Comparison of ENCODE assay signal across 26 mouse cellular contexts in the genomic region with DNA sequence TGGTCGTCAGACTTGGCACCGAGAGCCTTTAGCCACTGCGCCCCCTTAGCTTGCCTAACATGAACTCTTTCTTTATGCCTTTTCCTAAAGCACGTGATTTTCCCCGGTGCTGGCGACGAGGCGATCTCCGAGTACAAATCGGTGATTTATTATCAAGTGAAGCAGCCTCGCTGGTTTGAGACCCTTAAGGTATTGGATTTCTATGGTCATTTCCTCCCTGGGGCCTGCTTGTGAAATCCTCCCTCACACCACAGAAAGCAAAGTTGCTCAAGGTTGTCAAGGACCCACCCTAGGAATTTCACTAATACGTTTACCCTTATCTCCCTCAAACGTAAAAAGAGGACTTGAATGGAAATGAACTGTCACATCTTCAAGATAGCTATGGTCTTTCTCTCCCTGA.
DNase-seq lines count a peak whose midpoint lies in the region; ATAC-seq and TF ChIP-seq lines count a peak whose summit lies in the region.
"Had no signal": no experiment of that assay in that cellular context is flagged by ENCODE, and none has a peak within 500 bp of the region (broad histone marks: within the 10 kb centered on the region; RNA-seq: fewer than 3 reads in every experiment).

No protein-coding gene starts in this region.

- no peaks in the 10 kb centered on the region for H3K27me3 ChIP-seq in kidney, embryonic 14.5 days (ENCODE audit: control insufficient read depth, insufficient read depth, low read length)
- no peaks in the 10 kb centered on the region for H3K27me3 ChIP-seq in kidney, adult 2 months (replicated peaks; ENCODE audit: control insufficient read depth, insufficient read depth, low read length)
- no peaks in the 10 kb centered on the region for H3K27me3 ChIP-seq in kidney, postnatal 0 days (ENCODE audit: insufficient read depth, low read length)
- H3K27me3 ChIP-seq: embryonic facial prominence, embryonic 13.5 days; forebrain, embryonic 12.5 days; forebrain, embryonic 15.5 days; heart, embryonic 13.5 days had no signal

- peaks cover 3% of the 10 kb centered on the region; the same call in 1 of the 2 replicates for H3K4me1 ChIP-seq in kidney, embryonic 14.5 days (ENCODE audit: control insufficient read depth, insufficient read depth, low read length)
- H3K4me1 ChIP-seq in kidney, adult 2 months (ENCODE audit: control insufficient read depth, insufficient read depth, low read length) = no peaks in the 10 kb centered on the region
- H3K4me1 ChIP-seq in kidney, postnatal 0 days (replicated peaks; ENCODE audit: insufficient read depth, low read length) = no peaks in the 10 kb centered on the region
- H3K4me1 ChIP-seq: embryonic facial prominence, embryonic 10.5 days; embryonic facial prominence, embryonic 13.5 days; forebrain, embryonic 12.5 days; forebrain, embryonic 15.5 days; heart, embryonic 10.5 days; heart, embryonic 13.5 days had no signal

- no peak overlapping the region for H3K27ac ChIP-seq in kidney, embryonic 14.5 days (ENCODE audit: low read depth, low read length)
- H3K27ac ChIP-seq in kidney, adult 2 months (ENCODE audit: insufficient read depth, low read depth, low read length) = no peak overlapping the region
- H3K27ac ChIP-seq in kidney, postnatal 0 days = no peak overlapping the region
- H3K27ac ChIP-seq: embryonic facial prominence, embryonic 10.5 days; embryonic facial prominence, embryonic 13.5 days; forebrain, embryonic 12.5 days; forebrain, embryonic 15.5 days; heart, embryonic 10.5 days; heart, embryonic 13.5 days; hindbrain, embryonic 14.5 days; hindbrain, postnatal 0 days had no signal

- no peak for TF ChIP-seq POLR2A in kidney, adult 2 months (IDR thresholded peaks at IDR 0.05; ENCODE audit: low read depth, low read length)

- no peak overlapping the region for H3K4me3 ChIP-seq in kidney, embryonic 14.5 days (ENCODE audit: low read length)
- no peak overlapping the region for H3K4me3 ChIP-seq in kidney, adult 2 months (ENCODE audit: insufficient read depth, low read depth, low read length)
- H3K4me3 ChIP-seq in kidney, postnatal 0 days (replicated peaks; ENCODE audit: low read depth, low read length) = no peak overlapping the region
- H3K4me3 ChIP-seq: embryonic facial prominence, embryonic 10.5 days; embryonic facial prominence, embryonic 13.5 days; erythroblast, embryonic 14.5 days; forebrain, embryonic 12.5 days; forebrain, embryonic 15.5 days; heart, embryonic 10.5 days; heart, embryonic 13.5 days had no signal

- H3K9ac ChIP-seq in kidney, embryonic 14.5 days (ENCODE audit: low read depth, low read length) = no peak overlapping the region
- H3K9ac ChIP-seq in kidney, postnatal 0 days (ENCODE audit: low read depth, low read length) = no peak overlapping the region
- H3K9ac ChIP-seq: embryonic facial prominence, embryonic 13.5 days; forebrain, embryonic 12.5 days; forebrain, embryonic 15.5 days; heart, embryonic 13.5 days; hindbrain, embryonic 14.5 days had no signal

- ATAC-seq in kidney, embryonic 14.5 days (ENCODE audit: low FRiP score, low TSS enrichment) = peak; percentile 47; the same call in 1 of the 2 replicates
- ATAC-seq in kidney, postnatal 0 days (replicated peaks; ENCODE audit: low FRiP score, low read depth) = no peak; the same call in 1 of the 2 replicates
- ATAC-seq: CD4-positive, CD25-positive, alpha-beta regulatory T cell, adult 4 months; forebrain, embryonic 15.5 days; hindbrain, postnatal 0 days had no signal

- no peak for DNase-seq in kidney, adult 2 months
- peak; percentile 71 for DNase-seq in kidney, postnatal 0 days (ENCODE audit: low spot score)
- no peak for DNase-seq in kidney, adult 8-10 months
- DNase-seq in yolk sac, embryonic 10.5 days (ENCODE audit: low spot score) = peak; percentile 12
- no peak for DNase-seq in thymus, postnatal 25 days
- DNase-seq: adrenal gland, adult 2 months; adrenal gland, postnatal 14 days; cerebellum, adult 11 months; cerebellum, adult 2 months; cerebellum, adult 9-11 months; cerebellum, postnatal 25 days; gastrocnemius, postnatal 25 days; heart, adult 18-20 months; heart, postnatal 14 days; heart, postnatal 4 days had no signal

- 20% methylated on average over 13 of the region's 13 CpGs for WGBS in kidney, embryonic 14.5 days
- WGBS in kidney, adult 2 months = 48% methylated on average over 13 of the region's 13 CpGs
- WGBS in kidney, postnatal 0 days = 23% methylated on average over 13 of the region's 13 CpGs

- peaks cover 78% of the 10 kb centered on the region for H3K36me3 ChIP-seq in kidney, embryonic 14.5 days (ENCODE audit: control insufficient read depth, insufficient read depth, low read length)
- peaks cover 1% of the 10 kb centered on the region for H3K36me3 ChIP-seq in kidney, adult 2 months (ENCODE audit: control insufficient read depth, insufficient read depth, low read length)
- H3K36me3 ChIP-seq in kidney, postnatal 0 days (ENCODE audit: insufficient read depth, low read length) = peaks cover 42% of the 10 kb centered on the region
- H3K36me3 ChIP-seq: forebrain, embryonic 15.5 days had no signal

- H3K4me2 ChIP-seq in kidney, embryonic 14.5 days (replicated peaks; ENCODE audit: low read depth, low read length) = no peak overlapping the region
- no peak overlapping the region for H3K4me2 ChIP-seq in kidney, postnatal 0 days (ENCODE audit: low read length)
- H3K4me2 ChIP-seq: embryonic facial prominence, embryonic 13.5 days; forebrain, embryonic 12.5 days; forebrain, embryonic 15.5 days; heart, embryonic 13.5 days; hindbrain, embryonic 14.5 days had no signal

- no peak for TF ChIP-seq CTCF in kidney, adult 2 months (conservative IDR thresholded peaks at IDR 0.05; ENCODE audit: insufficient read depth, insufficient read length, low read depth, low read length)
- no peak for TF ChIP-seq CTCF in kidney, postnatal 0 days (IDR thresholded peaks at IDR 0.05; ENCODE audit: low read depth)

- H3K9me3 ChIP-seq in kidney, embryonic 14.5 days (ENCODE audit: control insufficient read depth, low read length) = no peaks in the 10 kb centered on the region
- H3K9me3 ChIP-seq in kidney, postnatal 0 days (replicated peaks; ENCODE audit: low read length) = no peaks in the 10 kb centered on the region
- H3K9me3 ChIP-seq: embryonic facial prominence, embryonic 10.5 days; embryonic facial prominence, embryonic 13.5 days; forebrain, embryonic 12.5 days; forebrain, embryonic 15.5 days; heart, embryonic 10.5 days; heart, embryonic 13.5 days had no signal

Comparison
In these comparisons a context has a peak if more than half of its experiments do, and no peak if none do; other contexts are left out.
1. DNase-seq: peak in kidney, postnatal 0 days (single experiment) and yolk sac, embryonic 10.5 days (single experiment); none in kidney, adult 2 months (single experiment), kidney, adult 8-10 months (0 of 2) and thymus, postnatal 25 days (single experiment).